Mouse (Mus musculus) common myeloid progenitor, adult 5-6 weeks (primary cell): ENCODE data around the gene Tmed9. TPM values are rescaled to one million over a fixed set of nuclear protein-coding genes. Genes with fewer than 3 reads are reported as not detected.
"Not testable (repeated sequence)": the region's sequence is repeated elsewhere in the genome, so short reads cannot be mapped to it uniquely, and the experiment has no call there.

ENCODE experiments used
- ATAC-seq: replicated peaks from 2 replicates; pipeline ENCODE4 v1.8.0; 2016; ENCODE audit warnings: low read depth, mild to moderate bottlenecking, moderate TSS enrichment, inconsistent platforms; ENCODE audit not compliant: poor library complexity, severe bottlenecking
- total RNA-seq: library from RNA; stranded (forward); fragments of 200-1000, 187-1606 nt; gene quantifications from 2 replicates; pipeline ENCODE4 v1.2.3, GENCODE M21; 2017

Tmed9 gene
- total RNA-seq, 1 experiment from 2014 or later, result 150 TPM

- no peak for ATAC-seq
Observed at GRCm38 (mm10) chr13:55563266-55563879, 10.2 kb upstream of the Tmed9 start.

- no peak for ATAC-seq
Observed at GRCm38 (mm10) chr13:55567001-55567400, 6.5 kb upstream of the Tmed9 start.

GRCm38 (mm10) chr13:55567949-55568348, 5.6 kb upstream of the Tmed9 start:
- no peak for ATAC-seq

- ATAC-seq, result not testable (repeated sequence)
Observed at GRCm38 (mm10) chr13:55568524-55568923, 5.0 kb upstream of the Tmed9 start.

- no peak for ATAC-seq
Observed at GRCm38 (mm10) chr13:55569726-55570285, 3.7 kb upstream of the Tmed9 start.

DNA sequence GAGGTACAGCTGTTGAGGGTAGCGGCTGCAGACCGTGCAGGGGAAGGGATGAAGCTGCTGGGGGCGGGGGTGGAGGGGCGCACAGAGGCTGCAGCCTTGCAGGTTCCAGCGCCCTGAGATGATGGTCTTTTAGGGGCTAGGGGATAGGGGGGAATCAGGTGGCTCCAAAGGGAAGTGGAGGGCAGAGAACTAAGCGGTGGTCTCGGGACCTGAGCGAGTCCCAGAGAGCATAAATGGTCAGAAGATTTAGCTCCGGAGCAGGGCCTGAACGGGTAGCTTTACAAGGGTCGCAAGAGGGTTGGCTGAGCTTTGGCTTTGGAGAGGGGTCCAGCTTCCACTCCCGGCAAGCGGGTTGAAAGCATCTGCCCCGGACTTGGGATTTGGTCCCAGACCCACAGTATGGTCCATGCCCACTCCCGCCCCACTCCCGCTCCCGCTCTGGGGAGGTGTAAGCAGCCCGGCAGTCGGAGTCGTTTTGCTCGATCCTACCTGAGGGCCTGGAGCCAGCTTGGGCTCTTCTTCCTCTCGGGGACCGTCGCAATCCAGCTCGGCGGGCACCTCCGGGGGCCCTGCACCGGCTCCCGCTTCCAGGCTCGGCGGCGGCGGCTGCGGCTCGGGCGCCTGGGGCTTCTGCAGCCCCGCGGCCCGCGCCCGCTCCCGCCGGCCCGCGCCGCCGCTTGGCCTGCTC, 3.1 kb upstream of the Tmed9 start:
- ATAC-seq, result peak; percentile 24; the same call in 1 of the 2 replicates

DNA sequence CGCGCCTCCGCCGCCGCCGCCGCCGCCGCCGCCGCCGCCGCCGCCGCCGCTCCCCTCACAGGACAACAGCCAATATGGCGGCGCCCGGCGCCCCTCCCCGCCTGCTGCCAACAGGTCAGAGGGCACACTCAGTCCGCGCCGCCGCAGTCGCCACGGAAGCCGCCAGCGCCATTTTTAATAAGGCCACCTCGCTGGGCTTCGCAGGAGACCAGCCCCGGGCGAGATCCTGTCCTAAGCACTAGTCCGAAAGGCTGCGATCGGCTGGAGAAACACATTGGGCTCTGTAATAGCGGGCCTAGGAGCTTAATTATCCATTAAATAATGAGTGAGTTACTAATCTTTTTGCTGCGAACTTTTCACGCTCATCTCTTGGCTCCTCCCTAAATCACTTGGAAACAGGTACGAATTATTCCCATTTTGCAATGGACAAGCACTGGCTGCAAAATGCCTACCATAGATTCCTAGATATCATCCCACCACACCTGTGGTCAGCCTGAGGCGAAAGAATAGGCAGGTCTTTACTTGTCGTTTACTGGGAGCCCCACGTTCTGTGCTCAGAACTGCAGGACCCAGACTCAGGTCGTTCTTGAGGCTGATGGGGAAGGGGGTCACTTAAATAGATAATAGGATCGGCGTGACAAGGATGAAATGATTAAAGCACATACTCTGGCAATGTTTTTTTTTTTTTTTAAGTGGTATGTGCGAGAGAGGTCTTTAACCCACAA, 2.3 kb upstream of the Tmed9 start, which contains the start of gene Fam193b:
Gene Fam193b (minus strand): TSS at position 94 of the 725 bp plus-strand sequence.
- ATAC-seq, result peak; percentile 94

GRCm38 (mm10) chr13:55571977-55572376, 1.6 kb upstream of the Tmed9 start:
- ATAC-seq, result no peak

- ATAC-seq, result no peak
Observed at GRCm38 (mm10) chr13:55574321-55574720, 789 bp downstream of the Tmed9 start.

DNA sequence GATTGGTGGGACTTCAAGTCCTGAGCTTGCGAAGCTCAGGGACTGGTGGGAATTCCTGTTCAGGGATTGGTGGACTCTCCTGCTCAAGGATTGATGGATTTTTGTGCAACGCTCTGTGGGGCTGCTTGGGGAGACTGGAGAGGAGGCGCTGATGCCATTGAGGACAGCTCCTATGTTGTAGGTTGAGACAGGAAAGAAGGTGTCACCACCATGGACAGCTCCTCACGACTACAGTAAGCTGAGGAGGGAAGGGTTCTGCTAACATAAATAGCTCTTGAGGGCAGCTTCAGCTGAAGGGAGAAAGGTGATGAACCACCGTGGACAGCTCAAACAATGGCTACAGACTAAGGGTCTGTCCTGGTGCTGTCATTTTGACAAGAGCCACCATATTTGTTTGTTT, 2.4 kb downstream of the Tmed9 start:
- no peak for ATAC-seq

GRCm38 (mm10) chr13:55576872-55577271, 3.3 kb downstream of the Tmed9 start:
- ATAC-seq, result not testable (repeated sequence)

DNA sequence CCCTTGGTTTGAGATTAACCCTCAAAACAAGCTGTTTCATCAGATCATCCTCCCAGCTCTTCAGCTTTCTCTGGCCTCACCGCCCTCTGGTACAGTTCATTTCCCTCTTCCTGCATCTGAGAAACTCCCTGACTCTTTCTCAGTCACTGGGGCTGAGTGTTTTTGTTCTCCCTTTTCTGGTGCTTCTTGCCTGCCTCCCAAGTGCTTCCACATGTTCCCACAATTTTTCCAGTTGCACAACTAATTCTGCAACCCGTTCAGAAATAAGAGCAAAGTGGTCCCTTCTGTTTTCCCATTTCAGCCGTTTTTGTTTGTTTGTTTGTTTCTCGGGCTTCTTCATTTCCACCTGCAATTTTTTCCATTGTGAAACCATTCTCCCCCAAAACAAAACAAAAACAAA, 4.6 kb downstream of the Tmed9 start:
- ATAC-seq, result no peak

DNA sequence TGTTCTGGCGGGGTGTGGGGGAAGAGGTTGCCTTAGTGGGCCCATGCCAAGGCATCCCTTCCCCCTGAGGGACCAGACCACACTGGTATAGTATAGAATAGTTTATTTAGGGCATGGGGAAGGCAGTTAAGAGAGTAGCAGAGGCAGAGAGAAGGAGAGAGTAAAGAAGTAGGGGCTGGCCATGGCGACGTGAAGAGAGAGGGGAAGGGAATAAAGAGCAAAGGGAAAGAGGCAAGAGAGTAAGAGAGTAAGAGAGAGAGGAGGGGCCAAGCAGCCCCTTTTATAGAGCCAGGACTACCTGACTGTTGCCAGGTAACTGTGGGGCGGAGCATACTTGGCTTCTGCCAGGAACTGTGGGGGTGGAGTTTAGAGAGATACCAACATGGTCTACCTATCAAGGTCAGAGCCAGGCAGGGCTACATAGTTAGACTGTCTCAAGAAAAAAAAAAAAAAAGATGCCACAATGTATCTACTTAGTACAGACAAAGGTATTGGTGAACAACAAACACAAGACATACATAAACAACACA, 18.5 kb downstream of the Tmed9 start:
- no peak for ATAC-seq

DNA sequence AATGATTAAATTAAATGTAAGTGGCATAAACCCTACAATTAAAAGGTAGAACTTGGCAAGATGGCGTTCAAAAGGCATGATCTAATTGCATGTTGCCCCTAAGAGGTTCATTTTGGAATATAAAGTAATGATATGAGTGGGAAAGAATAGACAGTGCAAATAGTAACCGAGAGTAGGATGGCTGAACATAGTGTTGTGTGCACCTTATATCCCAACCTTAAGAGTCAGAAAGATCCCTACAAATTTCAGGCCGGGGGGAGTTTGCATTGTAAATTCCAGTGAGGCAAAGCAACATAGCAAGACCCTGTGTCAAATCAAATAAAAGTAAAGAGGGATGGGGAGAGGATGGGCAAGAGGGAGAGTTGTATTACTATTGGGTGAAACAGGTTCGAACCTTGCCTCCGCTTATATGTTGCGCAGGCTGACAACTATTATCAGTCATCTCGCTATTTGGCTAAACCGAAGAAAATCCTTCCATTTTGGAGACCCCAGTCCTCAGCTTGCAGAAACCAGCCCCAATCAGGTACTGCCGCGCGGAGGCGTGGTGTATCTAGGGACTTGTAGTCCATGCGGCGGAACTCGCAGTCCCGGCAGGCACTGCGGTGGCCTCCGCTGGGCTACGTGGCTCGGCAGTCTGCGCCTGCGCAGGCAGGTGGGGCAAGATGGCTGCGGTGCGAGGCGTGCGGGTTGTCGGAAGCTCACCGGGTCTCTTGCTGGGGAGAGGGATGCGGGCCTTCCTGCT, 19.2 kb downstream of the Tmed9 start:
- ATAC-seq, result peak; percentile 99

DNA sequence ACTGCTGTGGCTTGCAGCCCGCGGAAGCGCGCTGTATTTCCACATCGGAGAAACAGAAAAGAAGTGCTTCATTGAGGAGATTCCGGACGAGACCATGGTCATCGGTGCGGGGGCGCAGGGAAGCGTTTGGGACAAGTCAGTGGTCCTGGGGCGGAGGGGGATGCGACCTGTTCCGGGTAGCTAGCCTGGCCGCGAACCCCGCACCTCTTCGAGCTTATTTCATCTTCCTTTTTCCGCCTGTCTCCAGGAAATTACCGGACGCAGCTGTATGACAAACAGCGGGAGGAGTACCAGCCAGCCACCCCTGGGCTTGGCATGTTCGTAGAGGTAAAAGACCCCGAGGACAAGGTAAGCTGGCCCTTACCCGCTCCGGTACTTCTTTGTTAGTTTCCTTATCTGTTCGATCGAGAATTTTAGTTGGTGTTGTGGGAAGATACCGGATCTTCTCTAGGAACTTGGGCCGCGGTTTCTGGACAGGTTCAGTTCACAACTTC, 19.8 kb downstream of the Tmed9 start:
- ATAC-seq, result 0 out of 2 replicates have a peak, but pooled peaks have one; percentile 11

GRCm38 (mm10) chr13:55595375-55595774, 21.8 kb downstream of the Tmed9 start:
- no peak for ATAC-seq

GRCm38 (mm10) chr13:55596802-55597201, 23.3 kb downstream of the Tmed9 start:
- no peak for ATAC-seq

- ATAC-seq, result peak; percentile 68
Observed at GRCm38 (mm10) chr13:55599566-55600540, 26.3 kb downstream of the Tmed9 start, which contains the start of gene B4galt7. B4galt7 (plus strand) TSS chr13:55599896.
